Mouse (Mus musculus) E14TG2a.4 (cell line): ENCODE data around the gene Xrcc5.

Experiments
- CTCF ChIP-seq: conservative IDR thresholded peaks from 2 replicates; pipeline ENCODE4 v1.5.1; 2014; ENCODE audit warnings: low read length
- NANOG ChIP-seq: IDR thresholded peaks from 2 replicates; pipeline ENCODE4 v1.6.1; 2014; ENCODE audit warnings: borderline replicate concordance, low read length, mixed read lengths
- POU5F1 ChIP-seq: IDR thresholded peaks from 2 replicates; pipeline ENCODE4 v1.6.1; 2014; ENCODE audit warnings: low read length, borderline replicate concordance

- no peak for TF ChIP-seq CTCF
- TF ChIP-seq NANOG, result no peak
- no peak for TF ChIP-seq POU5F1
These were observed 99.4 kb downstream of the Xrcc5 start for GRCm38 (mm10) chr1:72406505-72407079.
